Mouse (Mus musculus) olfactory bulb, adult 2 months (tissue): ENCODE results near the gene Oaz1. TPM values are rescaled to one million over a fixed set of nuclear protein-coding genes. Genes with fewer than 3 reads are reported as not detected.
A peak's percentile ranks its signal among the peaks of the same experiment; 100 is the strongest.
"Not testable (repeated sequence)": the region's sequence is repeated elsewhere in the genome, so short reads cannot be mapped to it uniquely, and the experiment has no call there.

Experiments used
- H3K27ac ChIP-seq: fragments of 200-500 bp; 2 replicates; pipeline ENCODE4 v1.5.1; 2012; ENCODE audit warnings: low read depth, low read length; ENCODE audit not compliant: insufficient read depth
- H3K4me1 ChIP-seq: fragments of 200-500 bp; 2 replicates; pipeline ENCODE4 v1.6.1; 2012; ENCODE audit warnings: low read length; ENCODE audit not compliant: control insufficient read depth, insufficient read depth
- H3K4me3 ChIP-seq: fragments of 200-500 bp; 2 replicates; pipeline ENCODE4 v1.5.1; 2012; ENCODE audit warnings: mild to moderate bottlenecking, low read depth, low read length, moderate library complexity; ENCODE audit not compliant: insufficient read depth
- CTCF ChIP-seq: fragments of 200-500 bp; IDR thresholded peaks from 2 replicates; pipeline ENCODE4 v1.5.1; 2012; ENCODE audit warnings: low read depth, mild to moderate bottlenecking, low read length, moderate library complexity; ENCODE audit not compliant: insufficient read depth
- POLR2A ChIP-seq: fragments of 200-500 bp; IDR thresholded peaks from 2 replicates; pipeline ENCODE4 v1.6.1; 2012; ENCODE audit warnings: mild to moderate bottlenecking, low read depth, low read length, moderate library complexity; ENCODE audit not compliant: insufficient read depth
- WGBS: fragments of 180-500 bp; shearing (Covaris S2); methylation state at CpG from one replicate; pipeline ENCODE4 v1.1.7; 2018; 5-methylcytosine and 5-hydroxymethylcytosine counted together
- polyA plus RNA-seq: library from polyadenylated mRNA; stranded (reverse); fragments of >200 nt; gene quantifications from 2 replicates; pipeline ENCODE4 v1.2.4, GENCODE M21; 2012; ENCODE audit warnings: low replicate concordance; ENCODE audit not compliant: missing spikeins, insufficient read depth, insufficient read length

The Oaz1 gene
- polyA plus RNA-seq, 1 experiment = 801 TPM

DNA sequence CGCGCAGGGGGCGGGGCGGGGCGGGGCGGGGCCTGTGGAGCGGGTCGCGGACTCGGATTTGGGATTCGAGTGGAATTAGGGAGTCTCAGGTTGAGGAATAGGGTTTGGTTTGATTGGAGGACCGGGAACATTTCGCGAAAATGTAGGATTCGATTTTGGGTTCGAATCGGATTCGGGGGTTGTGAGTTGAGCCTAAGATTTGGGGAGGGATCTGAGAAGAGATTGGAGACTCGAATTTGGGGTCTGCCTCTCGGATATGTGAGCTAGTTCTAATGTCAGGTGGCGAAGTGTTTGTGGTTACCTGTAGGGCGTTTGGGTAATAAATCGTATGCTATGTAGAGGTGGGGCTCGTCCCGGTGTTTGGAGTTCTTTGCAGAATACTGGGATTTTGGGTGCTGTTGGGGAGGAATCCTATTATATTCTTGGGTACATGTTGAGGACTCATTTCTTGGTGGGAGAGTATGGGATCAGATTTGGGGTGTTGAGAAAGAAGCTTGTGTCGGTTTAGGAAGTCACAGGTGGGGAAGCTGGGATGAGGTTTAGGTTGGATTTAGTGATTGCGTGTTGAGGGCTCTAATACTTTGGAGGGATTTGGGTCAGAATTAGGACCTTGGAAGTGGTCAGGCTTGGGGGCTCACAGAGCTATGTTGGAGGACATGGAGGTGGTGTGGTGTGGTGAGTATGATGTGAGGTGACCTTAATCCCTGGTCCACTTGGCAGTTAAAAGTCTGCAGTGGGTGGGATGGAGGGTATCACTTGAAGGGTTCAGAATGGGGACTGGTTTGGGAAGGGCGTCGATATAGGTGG lies 810 bp downstream of the Oaz1 start:
- H3K27ac ChIP-seq = no peak overlapping the region
- TF ChIP-seq CTCF (no peak), POLR2A (no peak)
- H3K4me1 ChIP-seq = peaks cover 10% of the 10 kb centered on the region
- 3% methylated on average over 29 of the region's 29 CpGs for WGBS
- peak overlapping the region; percentile 77 for H3K4me3 ChIP-seq

DNA sequence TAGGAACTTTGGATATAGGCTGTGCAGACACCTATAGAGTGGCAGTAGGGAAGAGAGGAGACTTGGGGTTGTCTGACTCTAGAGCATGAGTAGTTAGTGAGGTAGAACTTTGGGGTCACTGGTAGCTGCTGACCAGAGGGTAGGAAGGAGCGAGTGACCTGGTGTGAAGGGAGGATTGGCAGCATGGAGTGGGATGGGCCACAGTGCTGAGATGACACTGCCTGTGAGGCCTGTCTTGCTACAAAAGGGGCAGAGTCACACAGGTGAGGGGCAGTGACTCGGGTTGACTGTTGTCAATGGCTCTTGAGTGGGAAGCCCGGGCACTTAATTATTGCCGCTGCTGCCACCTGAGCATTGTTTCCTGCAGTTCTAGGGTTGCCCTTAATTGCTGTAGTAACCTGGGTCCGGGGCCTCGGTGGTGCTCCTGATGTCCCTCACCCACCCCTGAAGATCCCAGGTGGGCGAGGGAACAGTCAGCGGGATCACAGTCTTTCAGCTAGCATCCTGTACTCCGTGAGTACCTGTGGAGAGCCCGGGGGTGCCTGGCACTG lies 1.5 kb downstream of the Oaz1 start:
- TF ChIP-seq POLR2A (no peak), CTCF (no peak)
- WGBS = 48% methylated on average over 10 of the region's 10 CpGs
- Histone ChIP-seq H3K27ac (no peak overlapping the region), H3K4me3 (peak overlapping the region; percentile 77), H3K4me1 (peaks cover 10% of the 10 kb centered on the region)

DNA sequence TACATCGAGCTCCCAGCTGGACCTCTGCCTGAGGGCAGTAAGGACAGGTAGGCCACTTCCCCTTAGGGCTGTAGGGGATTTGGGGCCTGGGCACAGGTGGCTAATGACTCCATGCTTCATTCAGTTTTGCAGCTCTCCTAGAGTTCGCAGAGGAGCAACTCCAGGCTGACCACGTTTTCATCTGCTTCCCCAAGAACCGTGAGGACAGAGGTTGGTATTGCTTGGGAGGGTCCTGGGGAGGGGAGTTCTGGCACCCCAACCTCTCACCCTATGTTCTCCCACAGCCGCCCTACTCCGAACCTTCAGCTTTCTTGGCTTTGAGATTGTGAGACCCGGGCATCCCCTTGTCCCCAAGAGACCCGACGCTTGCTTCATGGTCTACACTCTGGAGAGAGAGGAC lies 2.1 kb downstream of the Oaz1 start:
- H3K4me3 ChIP-seq = peak overlapping the region; percentile 77
- H3K4me1 ChIP-seq, H3K27ac ChIP-seq: not testable (repeated sequence)
- WGBS = 64% methylated on average over 9 of the region's 9 CpGs

- Histone ChIP-seq H3K4me1 (peaks cover 10% of the 10 kb centered on the region), H3K4me3 (no peak overlapping the region), H3K27ac (no peak overlapping the region)
- 52% methylated on average over 1 of the region's 1 CpGs for WGBS
- TF ChIP-seq CTCF (no peak), POLR2A (no peak)
These were observed 3.2 kb downstream of the Oaz1 start for GRCm38 (mm10) chr10:80829359-80830278.

DNA sequence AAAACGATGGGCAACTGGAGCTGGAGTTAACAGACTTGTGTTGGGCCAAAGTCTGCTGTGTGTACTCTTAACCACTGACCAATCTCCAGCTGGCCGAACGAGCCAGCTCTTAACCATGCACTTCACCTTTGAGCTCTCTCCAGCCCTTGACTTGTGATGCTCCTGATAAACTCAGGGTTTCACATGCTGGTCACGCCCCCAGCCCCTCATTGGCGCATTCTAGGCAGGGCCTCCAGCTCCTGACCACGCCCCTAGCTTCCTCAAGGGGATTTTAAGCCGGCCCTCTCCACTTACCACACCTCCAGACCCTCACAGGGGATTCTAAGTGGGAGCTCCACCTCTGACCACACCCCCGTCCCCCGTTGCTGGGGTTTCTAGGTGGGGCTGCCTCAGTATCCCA lies 4.7 kb downstream of the Oaz1 start:
- 31% methylated on average over 9 of the region's 9 CpGs for WGBS
- H3K4me3 ChIP-seq = no peak overlapping the region
- peaks cover 10% of the 10 kb centered on the region for H3K4me1 ChIP-seq
- no peak overlapping the region for H3K27ac ChIP-seq
- TF ChIP-seq POLR2A (no peak), CTCF (no peak)

GRCm38 (mm10) chr10:80832818-80833217 lies 6.4 kb downstream of the Oaz1 start:
- no peak overlapping the region for H3K4me3 ChIP-seq
- WGBS = 68% methylated on average over 7 of the region's 7 CpGs
- H3K4me1 ChIP-seq = peaks cover 16% of the 10 kb centered on the region
- H3K27ac ChIP-seq = no peak overlapping the region
- TF ChIP-seq CTCF (no peak), POLR2A (no peak)

DNA sequence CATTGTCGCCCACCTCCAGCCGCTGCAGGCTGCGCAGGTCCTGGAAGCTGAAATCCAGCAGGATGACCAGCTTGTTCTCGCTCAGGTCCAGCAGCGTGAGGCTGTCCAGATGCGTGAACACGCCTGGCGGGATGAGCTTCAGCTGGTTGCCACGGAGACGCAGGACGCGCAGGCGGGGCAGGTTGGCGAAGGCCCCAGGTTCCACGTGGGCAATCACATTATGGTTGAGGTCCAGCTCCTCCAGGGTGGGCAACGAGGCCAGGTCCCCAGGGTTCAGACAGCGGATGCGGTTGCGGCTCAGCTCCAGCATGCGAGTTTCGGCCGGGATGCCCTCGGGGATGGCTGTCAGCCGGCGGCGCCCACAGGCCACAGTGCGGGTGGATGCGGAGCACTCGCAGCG lies 9.2 kb downstream of the Oaz1 start:
- no peak for TF ChIP-seq POLR2A
- TF ChIP-seq CTCF = no peak
- H3K4me3 ChIP-seq = no peak overlapping the region
- peaks cover 12% of the 10 kb centered on the region; the same call in 1 of the 2 replicates for H3K4me1 ChIP-seq
- no peak overlapping the region for H3K27ac ChIP-seq
- 78% methylated on average over 30 of the region's 30 CpGs for WGBS

DNA sequence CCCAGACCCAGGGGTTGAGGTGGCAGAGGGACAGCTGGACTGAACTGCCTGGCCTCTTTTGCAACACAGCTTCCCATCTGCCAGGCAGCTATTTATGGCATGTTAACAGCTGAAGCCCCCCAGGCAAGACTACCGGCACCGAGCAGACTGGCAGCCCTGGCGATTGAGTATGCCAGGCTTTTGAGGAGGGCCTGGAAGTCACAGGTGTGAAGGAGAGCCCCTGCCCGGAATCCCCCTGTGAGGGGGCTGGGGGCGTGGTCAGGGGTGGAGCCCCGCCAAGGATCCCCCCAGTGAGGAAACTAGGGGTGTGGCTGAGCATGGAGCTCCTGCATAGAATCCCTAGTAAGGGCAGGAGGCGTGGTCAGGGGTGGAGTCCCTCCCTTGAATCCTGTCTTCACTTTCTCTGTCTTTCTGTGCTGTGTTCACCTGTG lies 10.5 kb downstream of the Oaz1 start:
- TF ChIP-seq POLR2A (no peak), CTCF (no peak)
- H3K4me3 ChIP-seq = no peak overlapping the region
- 53% methylated on average over 7 of the region's 7 CpGs for WGBS
- peaks cover 12% of the 10 kb centered on the region; the same call in 1 of the 2 replicates for H3K4me1 ChIP-seq
- 0 out of 2 replicates have a peak overlapping the region, but pooled peaks have one; percentile 20 for H3K27ac ChIP-seq

DNA sequence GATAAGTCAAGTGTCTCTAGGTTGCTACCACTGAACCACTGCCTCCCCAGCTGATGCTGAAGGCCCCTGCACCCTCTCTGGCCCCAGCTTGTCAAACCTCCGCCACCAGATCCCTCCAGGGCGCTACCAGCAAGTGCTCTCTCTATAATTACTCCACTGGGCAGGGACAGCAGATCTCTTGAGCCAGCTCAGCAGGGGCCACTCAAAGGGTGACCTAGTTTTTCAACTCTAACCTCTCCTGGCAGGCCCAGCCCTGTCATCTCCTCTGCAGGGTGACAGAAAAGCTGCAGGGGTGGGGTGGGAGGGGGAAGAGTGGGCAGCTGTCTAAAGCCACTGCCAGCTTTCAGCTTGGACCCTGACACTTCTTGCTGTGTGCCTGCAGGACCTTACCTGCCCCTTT lies 11.4 kb downstream of the Oaz1 start:
- no peak overlapping the region for H3K27ac ChIP-seq
- no peak for TF ChIP-seq CTCF
- TF ChIP-seq POLR2A = no peak
- no peak overlapping the region for H3K4me3 ChIP-seq
- 54% methylated on average over 2 of the region's 2 CpGs for WGBS
- peaks cover 12% of the 10 kb centered on the region; the same call in 1 of the 2 replicates for H3K4me1 ChIP-seq
